Mouse (Mus musculus) heart, adult 2 months (tissue): Measurements from ENCODE around the gene Shtn1. TPM values are rescaled to one million over a fixed set of nuclear protein-coding genes. Genes with fewer than 3 reads are reported as not detected.

ENCODE experiments used
- DNase-seq, 2 experiments: peaks; one replicate each; pipeline ENCODE4 v3.0.0; 2021
- H3K27ac ChIP-seq: fragments of 200-600 bp; 2 replicates; pipeline ENCODE4 v1.8.1; 2022
- H3K27me3 ChIP-seq: fragments of 200-500 bp; 2 replicates; pipeline ENCODE4 v1.6.1; 2012; ENCODE audit warnings: mild to moderate bottlenecking, low read length, inconsistent platforms, mixed read lengths; ENCODE audit not compliant: control insufficient read depth, insufficient read depth
- H3K36me3 ChIP-seq: fragments of 200-500 bp; 2 replicates; pipeline ENCODE4 v1.6.1; 2012; ENCODE audit warnings: low read length, inconsistent platforms; ENCODE audit not compliant: control insufficient read depth, insufficient read depth
- H3K4me1 ChIP-seq: fragments of 200-500 bp; 2 replicates; pipeline ENCODE4 v1.6.1; 2011; ENCODE audit warnings: low read length; ENCODE audit not compliant: control insufficient read depth, insufficient read depth
- H3K4me3 ChIP-seq: fragments of 200-600 bp; 2 replicates; pipeline ENCODE4 v1.8.1; 2022
- H3K79me2 ChIP-seq: fragments of 200-500 bp; replicated peaks from 2 replicates; pipeline ENCODE4 v1.6.1; 2012; ENCODE audit warnings: mild to moderate bottlenecking, inconsistent platforms, low read length, moderate library complexity, mixed read lengths; ENCODE audit not compliant: control insufficient read depth, insufficient read depth
- H3K9ac ChIP-seq: fragments of 200-500 bp; 2 replicates; pipeline ENCODE4 v1.6.1; 2012; ENCODE audit warnings: low read depth, mild to moderate bottlenecking, control low read depth, inconsistent platforms, low read length, mixed read lengths
- CTCF ChIP-seq: fragments of 200-600 bp; IDR thresholded peaks from 2 replicates; pipeline ENCODE4 v1.8.1; 2022; ENCODE audit warnings: antibody characterized with exemption, mild to moderate bottlenecking, moderate library complexity
- EP300 ChIP-seq: fragments of 200-500 bp; IDR thresholded peaks from 2 replicates; pipeline ENCODE4 v1.6.1; 2011; ENCODE audit warnings: low read depth, low read length, control low read depth; ENCODE audit not compliant: insufficient read depth
- POLR2A ChIP-seq: fragments of 200-500 bp; IDR thresholded peaks from 2 replicates; pipeline ENCODE4 v1.6.1; 2011; ENCODE audit warnings: mild to moderate bottlenecking, low read depth, low read length, control low read depth; ENCODE audit not compliant: insufficient read depth
- WGBS: fragments of 180-500 bp; shearing (Covaris S2); methylation state at CpG from one replicate; pipeline ENCODE4 v1.1.7; 2018; 5-methylcytosine and 5-hydroxymethylcytosine counted together
- intact Hi-C: fragments of 180-260 bp; cut with DNase I; formaldehyde crosslinking; loops from one replicate; pipeline ENCODE4 v1.15.1; 2025
- polyA plus RNA-seq: library from polyadenylated mRNA; depleted of rRNA; stranded (reverse); fragments of >200 nt; gene quantifications from 2 replicates; pipeline ENCODE4 v1.2.3, GENCODE M21; 2012
- total RNA-seq, 2 experiments: library from RNA; stranded (reverse); gene quantifications; 2 replicates each; pipeline ENCODE4 v1.2.3; 2021

Gene Shtn1
- total and polyA plus RNA-seq, 3 experiments, result 0.90 to 2.4 (median 2.3) TPM

DNA sequence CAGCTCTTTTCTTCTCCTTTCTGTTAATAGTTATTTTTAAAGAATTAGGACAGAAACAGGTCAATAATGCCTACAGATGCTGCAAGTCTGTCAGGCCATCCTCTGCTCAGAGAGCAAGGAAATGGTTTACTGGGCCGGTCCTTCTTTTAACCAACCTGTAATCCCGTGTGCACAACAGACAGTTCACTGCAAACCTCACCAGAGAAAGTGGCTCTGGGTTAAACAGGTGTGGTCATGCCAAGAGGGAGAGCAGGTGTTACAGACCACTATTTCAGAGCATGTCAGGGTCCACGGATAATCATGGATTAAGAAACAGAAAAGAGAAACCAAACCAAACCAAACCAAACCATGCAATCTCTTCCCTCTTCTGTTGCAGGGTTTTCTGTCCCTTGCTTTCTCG is 17.8 kb downstream of the Shtn1 start:
- H3K4me3 ChIP-seq, result no peak overlapping the region
- TF ChIP-seq POLR2A, result no peak
- H3K36me3 ChIP-seq, result no peaks in the 10 kb centered on the region
- intact Hi-C loops, result no loop called here
- WGBS, result 86% methylated on average over 4 of the region's 4 CpGs
- no peaks in the 10 kb centered on the region for H3K79me2 ChIP-seq
- H3K27me3 ChIP-seq, result no peaks in the 10 kb centered on the region
- H3K9ac ChIP-seq, result no peak overlapping the region
- DNase-seq, result no peak
- no peaks in the 10 kb centered on the region for H3K4me1 ChIP-seq
- H3K27ac ChIP-seq, result no peak overlapping the region

DNA sequence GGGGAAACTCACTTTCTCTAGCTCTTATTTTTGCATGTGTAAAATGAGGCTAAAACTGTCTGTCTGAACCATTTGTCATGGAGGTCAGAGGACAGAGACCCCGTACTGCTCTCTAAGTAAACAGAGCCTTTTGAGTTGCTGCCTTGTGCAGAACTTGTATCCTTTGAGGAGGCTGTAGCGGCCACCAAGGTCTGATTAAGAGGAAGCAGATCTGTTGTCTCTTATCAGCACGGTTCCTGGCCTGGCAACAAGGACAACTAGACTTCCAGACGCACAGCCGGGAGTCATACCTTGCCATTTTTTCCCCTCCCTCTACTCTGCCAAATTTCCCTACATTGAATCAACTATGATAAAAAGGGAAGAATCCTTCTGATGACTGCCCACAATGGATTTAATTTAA is 18.5 kb downstream of the Shtn1 start:
- TF ChIP-seq CTCF (no peak), EP300 (no peak), POLR2A (no peak)
- 17% methylated on average over 5 of the region's 5 CpGs for WGBS

GRCm38 (mm10) chr19:59054632-59054951 is 21.3 kb downstream of the Shtn1 start:
- intact Hi-C loops, result no loop called here
- WGBS, result 70% methylated on average over 6 of the region's 6 CpGs
- Histone ChIP-seq H3K27ac (no peak overlapping the region), H3K79me2 (no peaks in the 10 kb centered on the region), H3K27me3 (no peaks in the 10 kb centered on the region), H3K4me3 (no peak overlapping the region), H3K9ac (no peak overlapping the region), H3K36me3 (no peaks in the 10 kb centered on the region), H3K4me1 (no peaks in the 10 kb centered on the region)
- no peak for TF ChIP-seq EP300
- TF ChIP-seq CTCF, result no peak
- TF ChIP-seq POLR2A, result no peak
- no peak for DNase-seq

More for the DNA sequence above, 18.5 kb downstream of the Shtn1 start:
- Histone ChIP-seq H3K27me3 (no peaks in the 10 kb centered on the region), H3K4me1 (no peaks in the 10 kb centered on the region), H3K36me3 (no peaks in the 10 kb centered on the region), H3K27ac (no peak overlapping the region), H3K4me3 (no peak overlapping the region), H3K9ac (no peak overlapping the region), H3K79me2 (no peaks in the 10 kb centered on the region)
- DNase-seq, result no peak
- intact Hi-C loops, result no loop called here

DNA sequence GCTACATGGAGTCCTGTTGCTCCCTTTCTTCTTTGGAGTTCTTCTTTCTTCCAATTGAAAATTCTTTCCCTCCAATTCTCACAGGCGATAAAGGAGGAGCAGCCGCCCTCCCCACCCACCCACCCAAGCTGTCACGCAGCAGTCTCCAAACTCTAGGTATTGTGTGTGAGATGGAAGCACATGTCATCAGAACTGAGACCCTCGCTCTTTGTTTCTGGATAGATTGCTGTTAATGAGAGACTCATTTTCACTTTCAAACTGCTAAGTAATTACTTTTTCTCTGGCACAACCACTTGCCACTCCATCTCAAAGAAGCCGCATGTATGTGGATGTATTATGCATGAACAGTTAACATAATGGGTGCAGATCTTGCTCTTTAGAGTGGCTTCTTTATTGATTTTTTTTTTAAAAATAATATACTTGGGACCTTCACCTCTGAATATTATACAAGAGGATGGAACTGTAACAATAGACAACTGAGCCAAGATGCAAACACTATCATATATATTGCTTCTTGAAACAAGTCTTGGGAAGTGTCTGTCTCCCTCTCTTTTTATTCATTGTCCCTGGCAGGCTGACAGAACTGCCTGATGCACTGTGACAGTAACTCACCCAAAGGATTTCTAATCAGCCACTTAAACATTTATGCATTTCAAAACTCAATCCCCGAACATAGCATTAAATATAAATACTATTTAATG is 21.8 kb downstream of the Shtn1 start:
- intact Hi-C loops, result no loop called here
- no peaks in the 10 kb centered on the region for H3K36me3 ChIP-seq
- H3K27me3 ChIP-seq, result no peaks in the 10 kb centered on the region
- H3K27ac ChIP-seq, result no peak overlapping the region
- no peaks in the 10 kb centered on the region for H3K79me2 ChIP-seq
- no peak overlapping the region for H3K9ac ChIP-seq
- no peak overlapping the region for H3K4me3 ChIP-seq
- H3K4me1 ChIP-seq, result no peaks in the 10 kb centered on the region
- TF ChIP-seq EP300 (no peak), POLR2A (no peak), CTCF (no peak)
- WGBS, result 92% methylated on average over 6 of the region's 6 CpGs
- no peak for DNase-seq

- H3K79me2 ChIP-seq, result no peaks in the 10 kb centered on the region
- H3K4me1 ChIP-seq, result no peaks in the 10 kb centered on the region
- no peak overlapping the region for H3K27ac ChIP-seq
- H3K36me3 ChIP-seq, result no peaks in the 10 kb centered on the region
- intact Hi-C loops, result no loop called here
- no peak for TF ChIP-seq EP300
- no peak for TF ChIP-seq POLR2A
- no peak for TF ChIP-seq CTCF
- no peak overlapping the region for H3K9ac ChIP-seq
- H3K4me3 ChIP-seq, result no peak overlapping the region
- WGBS, result 82% methylated on average over 9 of the region's 9 CpGs
- no peak for DNase-seq
- no peaks in the 10 kb centered on the region for H3K27me3 ChIP-seq
Observed at GRCm38 (mm10) chr19:59052783-59053490, 23.0 kb downstream of the Shtn1 start.

DNA sequence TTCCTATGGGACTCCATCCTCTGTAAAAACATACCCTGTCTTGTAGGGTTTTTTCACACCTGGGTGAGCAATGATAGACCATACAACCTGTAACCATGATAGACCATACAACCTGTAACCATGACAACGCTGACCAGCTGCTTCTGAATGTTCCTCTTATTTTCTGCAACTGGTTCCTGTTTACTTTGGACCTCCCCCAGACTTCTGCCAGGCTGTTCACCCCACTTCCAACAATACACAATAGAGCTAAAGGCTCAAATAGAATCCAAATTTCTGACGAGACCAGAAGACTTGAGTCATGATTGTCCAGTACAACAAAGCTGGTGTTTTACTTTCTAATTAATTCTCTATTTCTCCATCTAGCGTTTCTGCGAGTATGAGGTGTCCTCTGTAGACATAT is 23.8 kb downstream of the Shtn1 start:
- Histone ChIP-seq H3K4me1 (no peaks in the 10 kb centered on the region), H3K27me3 (no peaks in the 10 kb centered on the region), H3K79me2 (no peaks in the 10 kb centered on the region), H3K36me3 (no peaks in the 10 kb centered on the region), H3K4me3 (no peak overlapping the region), H3K9ac (no peak overlapping the region), H3K27ac (no peak overlapping the region)
- 56% methylated on average over 4 of the region's 4 CpGs for WGBS
- DNase-seq, result no peak
- no peak for TF ChIP-seq CTCF
- TF ChIP-seq EP300, result no peak
- TF ChIP-seq POLR2A, result no peak
- intact Hi-C loops, result no loop called here
